Mouse (Mus musculus): ENCODE measurements at regions not wholly inside any gene's neighbourhood (a gene's known extent, or its start where the extent isn't known, plus 50 kb on each side); places are given as distances from the start of the nearest gene placed in this dataset.

GRCm38 (mm10) chr2:55817273-55817672, 381.5 kb downstream of the Kcnj3 start:
- no peak for DNase-seq

- DNase-seq: peak; percentile 30
Measured at GRCm38 (mm10) chr2:55818220-55818619, 382.4 kb downstream of the Kcnj3 start.

- no peak for DNase-seq
Measured at GRCm38 (mm10) chr2:55822726-55823125, 387.0 kb downstream of the Kcnj3 start.

GRCm38 (mm10) chr2:55841521-55841920, 405.8 kb downstream of the Kcnj3 start:
- DNase-seq: peak; percentile 29

- peak; percentile 2 for DNase-seq
Measured at GRCm38 (mm10) chr2:55846832-55847382, 411.1 kb downstream of the Kcnj3 start.

GRCm38 (mm10) chr2:55862479-55862878, 426.7 kb downstream of the Kcnj3 start:
- DNase-seq: no peak

- no peak for DNase-seq
Measured at GRCm38 (mm10) chr2:55889976-55890375, 454.2 kb downstream of the Kcnj3 start.

- no peak for DNase-seq
Measured at GRCm38 (mm10) chr2:55892821-55893535, 457.2 kb downstream of the Kcnj3 start.

- DNase-seq: peak; percentile 26
Measured at GRCm38 (mm10) chr2:55920294-55920693, 484.5 kb downstream of the Kcnj3 start.

Data from embryo, embryonic 11 days (tissue).